Mouse (Mus musculus) testis, adult 2 months (tissue): ENCODE results near the gene Ly6g5c. TPM values are rescaled to one million over a fixed set of nuclear protein-coding genes. Genes with fewer than 3 reads are reported as not detected.

Experiments used
- H3K27ac ChIP-seq: fragments of 200-500 bp; 2 replicates; pipeline ENCODE4 v1.5.1; 2012; ENCODE audit warnings: low read depth, low read length; ENCODE audit not compliant: control insufficient read depth, insufficient read depth
- H3K27me3 ChIP-seq: fragments of 200-500 bp; 2 replicates; pipeline ENCODE4 v1.6.1; 2012; ENCODE audit warnings: mild to moderate bottlenecking, low read length, moderate library complexity; ENCODE audit not compliant: control insufficient read depth, insufficient read depth
- H3K36me3 ChIP-seq: fragments of 200-500 bp; 2 replicates; pipeline ENCODE4 v1.6.1; 2012; ENCODE audit warnings: mild to moderate bottlenecking, low read length; ENCODE audit not compliant: control insufficient read depth, insufficient read depth
- H3K4me1 ChIP-seq: fragments of 200-500 bp; 2 replicates; pipeline ENCODE4 v1.6.1; 2012; ENCODE audit warnings: low read length; ENCODE audit not compliant: control insufficient read depth, insufficient read depth
- H3K4me3 ChIP-seq: fragments of 200-500 bp; 2 replicates; pipeline ENCODE4 v1.5.1; 2012; ENCODE audit warnings: low read depth, mild to moderate bottlenecking, low read length, moderate library complexity, mixed read lengths; ENCODE audit not compliant: control insufficient read depth
- CTCF ChIP-seq: fragments of 200-500 bp; IDR thresholded peaks from 2 replicates; pipeline ENCODE4 v1.5.1; 2012; ENCODE audit warnings: low read depth, mild to moderate bottlenecking, inconsistent platforms, low read length, moderate library complexity; ENCODE audit not compliant: control insufficient read depth, insufficient read depth, insufficient replicate concordance
- POLR2A ChIP-seq: fragments of 200-500 bp; IDR thresholded peaks from 2 replicates; pipeline ENCODE4 v1.6.1; 2012; ENCODE audit warnings: low read depth, mild to moderate bottlenecking, inconsistent platforms, low read length, moderate library complexity; ENCODE audit not compliant: control insufficient read depth
- polyA plus RNA-seq: library from polyadenylated mRNA; depleted of rRNA; stranded (reverse); fragments of >200 nt; gene quantifications from 2 replicates; pipeline ENCODE4 v1.2.3, GENCODE M21; 2012

Gene Ly6g5c
- polyA plus RNA-seq, 1 experiment, result 0.54 TPM

DNA sequence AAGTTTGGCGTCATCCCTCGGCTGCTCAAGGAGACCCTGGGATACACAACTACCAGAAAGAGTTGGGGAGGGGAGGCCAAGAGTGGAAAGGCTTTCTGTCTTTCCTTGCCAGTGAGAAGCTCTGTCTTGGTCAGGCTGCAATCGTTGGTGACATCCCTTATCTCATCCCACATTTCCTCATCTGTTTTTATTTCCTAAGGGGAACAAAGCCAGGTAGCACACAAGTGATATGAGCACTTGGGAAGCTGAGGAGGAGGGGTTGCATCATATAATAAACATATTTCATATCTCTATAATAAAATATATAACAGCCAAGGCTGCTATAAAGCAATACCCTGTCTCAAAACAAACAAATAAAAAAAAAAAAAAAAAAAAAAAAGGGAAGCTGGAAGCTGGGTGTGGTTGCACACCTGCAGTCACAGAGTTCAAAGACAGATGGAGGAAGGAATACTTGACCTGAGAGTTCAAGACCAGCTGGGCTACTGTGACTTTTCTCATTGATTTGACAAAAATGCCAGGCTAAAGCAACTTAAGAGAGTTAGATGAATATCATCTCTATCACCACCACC is 24.1 kb upstream of the Ly6g5c start:
- H3K4me3 ChIP-seq, result no peak overlapping the region
- H3K36me3 ChIP-seq, result no peaks in the 10 kb centered on the region
- no peak for TF ChIP-seq CTCF
- TF ChIP-seq POLR2A, result no peak
- H3K4me1 ChIP-seq, result peaks cover 2% of the 10 kb centered on the region; the same call in 1 of the 2 replicates
- no peaks in the 10 kb centered on the region for H3K27me3 ChIP-seq
- H3K27ac ChIP-seq, result no peak overlapping the region

DNA sequence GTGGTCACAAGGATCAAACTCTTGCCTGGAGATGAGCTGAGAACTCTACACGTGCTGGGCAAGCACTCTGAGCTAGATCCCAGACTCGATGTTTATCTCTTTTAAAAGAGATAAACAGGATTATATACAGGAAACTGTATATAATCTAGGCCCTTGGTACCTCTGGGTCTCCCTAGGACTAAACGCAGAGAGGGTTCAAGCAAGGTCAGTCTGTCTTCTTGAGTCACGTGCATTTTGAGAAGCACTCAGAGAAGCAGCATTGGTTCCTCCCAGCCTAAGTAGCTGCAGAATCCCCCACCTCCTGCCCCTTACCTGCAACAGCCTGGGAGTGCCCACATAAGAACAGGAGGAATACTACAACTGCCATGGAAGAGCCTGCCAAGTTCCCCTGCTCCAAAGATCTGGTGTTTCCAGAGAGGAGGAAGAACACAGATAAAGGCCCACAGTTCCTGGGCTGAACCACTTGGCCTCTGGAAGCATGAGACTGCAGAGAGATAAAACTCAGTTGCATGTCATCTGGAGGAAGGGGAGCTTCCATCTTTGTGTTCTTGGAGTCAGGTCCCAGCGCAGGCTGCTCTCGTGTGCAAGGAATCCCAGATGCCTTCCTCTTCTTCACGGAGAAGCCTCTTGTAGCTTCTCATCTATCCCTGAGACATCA is 22.7 kb upstream of the Ly6g5c start, which contains the start of gene Ly6g6f:
Gene Ly6g6f, minus strand, starts transcription at position 403 of the 658 bp plus-strand sequence.
- H3K4me1 ChIP-seq, result peaks cover 4% of the 10 kb centered on the region; the same call in 1 of the 2 replicates
- H3K27me3 ChIP-seq, result no peaks in the 10 kb centered on the region
- H3K4me3 ChIP-seq, result no peak within 1 kb of the TSS
- H3K36me3 ChIP-seq, result no peaks in the 10 kb centered on the region
- TF ChIP-seq CTCF, result no peak
- no peak for TF ChIP-seq POLR2A
- no peak within 1 kb of the TSS for H3K27ac ChIP-seq

DNA sequence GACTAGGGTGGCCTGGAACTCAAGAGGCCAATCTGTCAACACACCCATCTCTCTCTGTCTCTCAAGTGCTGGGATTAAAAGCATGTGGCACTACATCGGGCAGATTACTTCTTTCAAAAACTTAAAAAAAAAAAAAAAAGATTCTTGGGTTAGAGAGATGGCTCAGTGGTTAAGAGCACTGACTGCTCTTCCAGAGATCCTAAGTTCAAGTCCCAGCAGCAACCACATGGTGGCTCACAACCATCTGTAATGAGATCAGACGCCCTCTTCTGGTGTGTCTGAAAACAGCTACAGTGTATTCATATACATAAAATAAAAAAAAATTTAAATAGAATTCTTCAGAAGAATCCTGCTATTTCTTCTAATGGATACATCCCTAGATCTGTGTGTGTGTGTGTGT is 19.9 kb upstream of the Ly6g5c start:
- TF ChIP-seq CTCF (no peak), POLR2A (no peak)
- H3K27ac ChIP-seq, result no peak overlapping the region
- no peaks in the 10 kb centered on the region; the same call in 1 of the 2 replicates for H3K36me3 ChIP-seq
- no peaks in the 10 kb centered on the region for H3K27me3 ChIP-seq
- H3K4me3 ChIP-seq, result no peak overlapping the region
- H3K4me1 ChIP-seq, result peaks cover 5% of the 10 kb centered on the region; the same call in 1 of the 2 replicates

DNA sequence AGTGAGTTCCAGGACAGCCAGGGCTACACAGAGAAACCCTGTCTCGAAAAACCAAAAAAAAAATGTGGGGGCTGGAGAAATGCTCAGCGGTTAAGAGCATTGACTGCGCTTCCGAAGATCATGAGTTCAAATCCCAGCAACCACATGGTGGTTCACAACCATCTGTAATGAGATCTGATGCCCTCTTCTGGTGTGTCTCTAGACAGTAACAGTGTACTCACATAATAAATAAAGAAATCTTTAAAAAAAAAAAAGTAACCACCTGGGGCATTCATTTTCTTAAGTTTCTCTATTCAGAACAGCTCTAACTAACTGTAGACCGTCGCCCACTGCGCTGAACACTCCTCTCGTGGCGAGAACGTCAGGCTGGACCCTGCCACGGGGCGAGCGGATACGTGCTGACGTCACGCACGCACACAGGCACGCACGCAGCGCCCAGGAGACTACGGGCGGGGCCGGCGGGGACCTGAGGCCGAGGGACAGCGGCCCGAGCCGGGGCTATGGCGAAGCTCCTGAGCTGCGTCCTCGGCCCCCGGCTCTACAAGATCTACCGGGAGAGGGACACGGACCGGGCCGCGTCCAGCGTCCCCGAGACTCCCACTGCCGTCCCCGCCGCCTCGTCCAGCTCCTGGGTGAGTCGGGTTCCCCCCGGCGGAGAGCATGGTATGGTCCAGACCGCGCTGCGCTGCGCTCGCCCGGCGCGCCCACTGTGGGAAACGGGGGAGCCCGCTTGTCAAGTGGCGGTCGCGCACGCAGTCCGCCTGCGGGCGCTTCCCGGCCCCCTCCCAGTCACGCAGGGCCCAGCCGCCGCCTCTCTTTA is 19.0 kb upstream of the Ly6g5c start, which contains the start of gene Abhd16a:
Gene Abhd16a, plus strand, starts transcription at position 439 of the 820 bp plus-strand sequence.
- no peaks in the 10 kb centered on the region; the same call in 1 of the 2 replicates for H3K36me3 ChIP-seq
- H3K27ac ChIP-seq, result peak within 1 kb of the TSS; percentile 92
- H3K27me3 ChIP-seq, result no peaks in the 10 kb centered on the region
- peaks cover 5% of the 10 kb centered on the region; the same call in 1 of the 2 replicates for H3K4me1 ChIP-seq
- TF ChIP-seq CTCF, result no peak
- TF ChIP-seq POLR2A, result peak; percentile 90
- peak within 1 kb of the TSS; percentile 90 for H3K4me3 ChIP-seq

DNA sequence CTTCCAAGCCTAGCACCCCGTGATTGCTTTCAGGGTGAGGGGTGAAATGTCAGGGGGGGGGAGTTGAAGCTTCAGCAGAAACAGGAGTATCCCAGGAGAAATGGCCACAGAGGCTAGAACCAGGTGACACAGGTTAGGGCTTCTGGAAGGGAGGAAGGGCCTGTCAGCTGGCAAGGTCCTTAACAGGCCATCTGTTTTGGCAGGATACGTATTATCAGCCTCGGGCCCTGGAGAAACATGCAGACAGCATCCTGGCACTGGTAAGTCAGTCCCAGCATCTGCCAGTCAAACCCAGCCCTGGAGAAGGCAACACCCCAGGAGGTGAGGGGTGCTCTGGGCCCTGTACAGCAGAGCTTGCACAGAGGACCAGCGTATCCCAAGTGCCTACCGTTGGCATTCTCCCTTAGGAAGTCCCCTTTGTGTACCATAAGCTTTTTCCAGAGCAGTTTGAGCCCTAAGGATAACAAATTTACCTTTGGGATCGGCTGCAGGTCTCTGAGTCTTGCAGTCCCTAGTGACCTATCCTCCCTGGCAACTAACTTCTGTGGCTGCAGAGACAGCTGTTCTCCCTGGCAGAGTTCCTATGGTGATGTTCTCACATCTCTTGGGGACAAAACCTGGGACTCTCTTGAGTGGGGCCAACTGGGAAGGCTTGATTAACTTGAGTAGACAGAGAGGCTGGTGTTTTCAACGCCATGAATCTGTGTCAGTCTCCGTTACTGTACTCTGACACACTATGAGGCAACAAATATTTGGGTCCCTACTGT is 17.7 kb upstream of the Ly6g5c start:
- Histone ChIP-seq H3K36me3 (no peaks in the 10 kb centered on the region; the same call in 1 of the 2 replicates), H3K4me1 (peaks cover 5% of the 10 kb centered on the region; the same call in 1 of the 2 replicates), H3K4me3 (no peak overlapping the region), H3K27ac (no peak overlapping the region), H3K27me3 (no peaks in the 10 kb centered on the region)
- no peak for TF ChIP-seq CTCF
- no peak for TF ChIP-seq POLR2A

DNA sequence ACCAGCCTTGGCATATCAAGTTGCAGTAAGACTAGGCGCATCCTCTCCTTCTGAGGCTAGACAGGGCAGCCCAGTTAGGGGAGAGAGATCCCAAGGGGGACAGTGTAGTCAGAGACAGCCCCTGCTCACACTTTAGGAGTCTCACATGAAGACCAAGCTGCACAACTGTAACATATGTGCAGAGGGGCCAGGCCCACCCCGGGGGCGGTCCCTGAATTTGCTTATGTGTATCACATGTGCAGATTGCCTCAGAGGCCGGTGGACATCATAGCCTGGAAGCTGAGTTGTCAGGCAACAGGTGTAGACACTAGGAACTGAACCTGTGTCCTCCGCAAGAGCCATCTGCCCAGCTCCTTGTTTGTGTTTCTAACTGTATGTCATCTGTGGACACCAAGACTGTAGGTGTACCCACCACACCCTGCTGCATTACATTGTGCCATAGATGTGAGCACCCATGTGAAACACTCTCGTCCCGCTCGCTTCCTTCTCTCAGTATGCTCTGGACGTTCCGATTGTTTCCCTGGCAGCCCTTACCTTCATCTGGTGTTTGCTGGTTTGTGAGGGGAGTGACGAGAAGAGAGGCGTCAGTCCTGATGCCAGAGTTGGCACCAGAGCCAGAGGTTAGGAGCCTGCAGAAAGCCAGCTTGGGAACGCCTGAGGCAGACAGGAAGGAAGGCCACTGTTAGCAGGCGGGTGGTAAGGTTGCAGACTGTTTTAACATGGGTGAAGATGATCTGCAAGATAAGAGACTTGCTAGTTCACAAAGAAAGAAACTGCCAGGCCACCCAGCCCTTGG is 15.5 kb upstream of the Ly6g5c start:
- H3K4me3 ChIP-seq, result no peak overlapping the region
- no peak overlapping the region for H3K27ac ChIP-seq
- no peaks in the 10 kb centered on the region; the same call in none of the 2 replicates for H3K36me3 ChIP-seq
- no peak for TF ChIP-seq POLR2A
- no peak for TF ChIP-seq CTCF
- H3K27me3 ChIP-seq, result no peaks in the 10 kb centered on the region
- H3K4me1 ChIP-seq, result peaks cover 5% of the 10 kb centered on the region; the same call in 1 of the 2 replicates
